Mouse (Mus musculus) spleen, adult 2 months (tissue): ENCODE results near the gene Lcn12.

ENCODE experiments used
- CTCF ChIP-seq: fragments of 200-500 bp; IDR thresholded peaks from 2 replicates; pipeline ENCODE4 v1.5.1; 2011; ENCODE audit warnings: mild to moderate bottlenecking, inconsistent platforms; ENCODE audit not compliant: insufficient read depth, insufficient read length, insufficient replicate concordance; ENCODE audit errors: extremely low read depth
- POLR2A ChIP-seq: fragments of 200-500 bp; IDR thresholded peaks from 2 replicates; pipeline ENCODE4 v1.6.1; 2011; ENCODE audit warnings: low read depth, low read length, inconsistent platforms

GRCm38 (mm10) chr2:25484901-25485647 is 8.6 kb downstream of the Lcn12 start:
- TF ChIP-seq POLR2A (no peak), CTCF (no peak)
